Mouse (Mus musculus) intestine, embryonic 14.5 days (tissue): ENCODE data around the gene Ttl. TPM values are rescaled to one million over a fixed set of nuclear protein-coding genes. Genes with fewer than 3 reads are reported as not detected.
A peak's percentile ranks its signal among the peaks of the same experiment; 100 is the strongest.

Experiments
- ATAC-seq: fragments of 200-750 bp; cut with Nextera tagmentation; replicated peaks from 2 replicates; pipeline ENCODE4 v1.8.0; 2017; ENCODE audit warnings: low read depth, moderate number of reproducible peaks, moderate TSS enrichment, moderate library complexity; ENCODE audit not compliant: low FRiP score, low TSS enrichment
- DNase-seq: peaks from one replicate; pipeline ENCODE4 v3.0.0-alpha.2; 2018; ENCODE audit warnings: low spot score
- H3K27ac ChIP-seq: fragments of 300-500 bp; sonication (generic); 2 replicates; pipeline ENCODE4 v1.5.1; 2014; ENCODE audit warnings: low read depth, mild to moderate bottlenecking, control low read depth
- H3K27me3 ChIP-seq: fragments of 300-500 bp; sonication (generic); replicated peaks from 2 replicates; pipeline ENCODE4 v1.6.1; 2014; ENCODE audit warnings: low read length, control low read depth; ENCODE audit not compliant: control insufficient read depth, insufficient read depth
- H3K36me3 ChIP-seq: fragments of 300-500 bp; sonication (generic); 2 replicates; pipeline ENCODE4 v1.6.1; 2014; ENCODE audit warnings: low read length, control low read depth; ENCODE audit not compliant: control insufficient read depth, insufficient read depth
- H3K4me1 ChIP-seq: fragments of 300-500 bp; sonication (generic); replicated peaks from 2 replicates; pipeline ENCODE4 v1.6.1; 2014; ENCODE audit warnings: low read length, control low read depth, mixed read lengths; ENCODE audit not compliant: control insufficient read depth, insufficient read depth
- H3K4me2 ChIP-seq: fragments of 300-500 bp; sonication (generic); 2 replicates; pipeline ENCODE4 v1.6.1; 2014; ENCODE audit warnings: low read length
- H3K4me3 ChIP-seq: fragments of 300-500 bp; sonication (generic); 2 replicates; pipeline ENCODE4 v1.5.1; 2014; ENCODE audit warnings: low read depth, low read length, control low read depth, mixed read lengths
- H3K9ac ChIP-seq: fragments of 300-500 bp; sonication (generic); 2 replicates; pipeline ENCODE4 v1.6.1; 2014; ENCODE audit warnings: mild to moderate bottlenecking, low read length
- H3K9me3 ChIP-seq: fragments of 300-500 bp; sonication (generic); 2 replicates; pipeline ENCODE4 v1.6.1; 2016; ENCODE audit warnings: low read length, control low read depth; ENCODE audit not compliant: control insufficient read depth
- WGBS: fragments of 180-500 bp; shearing (Covaris S2); extraction: QIAGEN DNeasy Blood & Tissue Kit; methylation state at CpG from one replicate; pipeline ENCODE4 v1.1.7; 2014; 5-methylcytosine and 5-hydroxymethylcytosine counted together
- polyA plus RNA-seq: library from polyadenylated mRNA; unstranded; fragments of >200 nt; fragmentation: Nextera tagmentation; extraction: Ambion mirVana; gene quantifications from 2 replicates; pipeline ENCODE4 v1.2.1, GENCODE M21; 2014

Gene Ttl
- polyA plus RNA-seq, 1 experiment from 2014 or later, result 17.5 TPM

- Histone ChIP-seq H3K4me2 (no peak overlapping the region), H3K4me1 (no peaks in the 10 kb centered on the region), H3K27ac (no peak overlapping the region), H3K4me3 (no peak overlapping the region), H3K9me3 (no peaks in the 10 kb centered on the region), H3K27me3 (no peaks in the 10 kb centered on the region), H3K9ac (no peak overlapping the region), H3K36me3 (peaks cover 56% of the 10 kb centered on the region)
- DNase-seq (no peak), ATAC-seq (no peak)
- WGBS, result 86% methylated on average over 18 of the region's 18 CpGs
Measured at GRCm38 (mm10) chr2:129093926-129094724, 28.4 kb downstream of the Ttl start.

- H3K27me3 ChIP-seq, result no peaks in the 10 kb centered on the region
Measured at GRCm38 (mm10) chr2:129100784-129101310, 35.1 kb downstream of the Ttl start, which contains the start of gene Polr1b. Gene Polr1b, plus strand, starts transcription at chr2:129100995.

GRCm38 (mm10) chr2:129112924-129113323 lies 47.2 kb downstream of the Ttl start:
- Histone ChIP-seq H3K4me2 (no peak overlapping the region), H3K9ac (no peak overlapping the region), H3K27ac (no peak overlapping the region), H3K4me1 (no peaks in the 10 kb centered on the region), H3K9me3 (no peaks in the 10 kb centered on the region), H3K4me3 (no peak overlapping the region), H3K27me3 (no peaks in the 10 kb centered on the region), H3K36me3 (peaks cover 88% of the 10 kb centered on the region)
- WGBS, result 91% methylated on average over 5 of the region's 5 CpGs
- DNase-seq (no peak), ATAC-seq (no peak)

More at GRCm38 (mm10) chr2:129100784-129101310, 35.1 kb downstream of the Ttl start, which contains the start of gene Polr1b:
- DNase-seq (peak; percentile 93), ATAC-seq (peak; percentile 99)
- H3K4me1 ChIP-seq, result no peaks in the 10 kb centered on the region; the same call in 1 of the 2 replicates
- H3K9me3 ChIP-seq, result no peaks in the 10 kb centered on the region
- H3K9ac ChIP-seq, result peak within 1 kb of the TSS; percentile 65
- H3K4me2 ChIP-seq, result peak within 1 kb of the TSS; percentile 82
- 0 out of 2 replicates have a peak within 1 kb of the TSS, but pooled peaks have one; percentile 11 for H3K27ac ChIP-seq
- peaks cover 32% of the 10 kb centered on the region for H3K36me3 ChIP-seq
- H3K4me3 ChIP-seq, result peak within 1 kb of the TSS; percentile 78
- WGBS, result under 1% methylated on average over 35 of the region's 35 CpGs

GRCm38 (mm10) chr2:129115706-129116367 lies 50.1 kb downstream of the Ttl start:
- Histone ChIP-seq H3K4me1 (no peaks in the 10 kb centered on the region), H3K9ac (no peak overlapping the region), H3K4me2 (no peak overlapping the region), H3K36me3 (peaks cover 94% of the 10 kb centered on the region), H3K27me3 (no peaks in the 10 kb centered on the region), H3K9me3 (no peaks in the 10 kb centered on the region), H3K27ac (no peak overlapping the region), H3K4me3 (no peak overlapping the region)
- DNase-seq (no peak), ATAC-seq (no peak)
- WGBS, result 95% methylated on average over 9 of the region's 9 CpGs

- H3K36me3 ChIP-seq, result peaks cover 96% of the 10 kb centered on the region
- WGBS, result 100% methylated on average over 1 of the region's 1 CpGs
Measured at GRCm38 (mm10) chr2:129116368-129116739, 50.6 kb downstream of the Ttl start.

GRCm38 (mm10) chr2:129118061-129118460 lies 52.3 kb downstream of the Ttl start:
- ATAC-seq (no peak), DNase-seq (no peak)
- Histone ChIP-seq H3K4me3 (no peak overlapping the region), H3K27ac (no peak overlapping the region), H3K9ac (no peak overlapping the region), H3K4me2 (no peak overlapping the region), H3K27me3 (no peaks in the 10 kb centered on the region), H3K9me3 (no peaks in the 10 kb centered on the region), H3K36me3 (peaks cover 97% of the 10 kb centered on the region), H3K4me1 (no peaks in the 10 kb centered on the region)
- 93% methylated on average over 12 of the region's 12 CpGs for WGBS

More at GRCm38 (mm10) chr2:129116368-129116739, 50.6 kb downstream of the Ttl start:
- DNase-seq, result no peak
- Histone ChIP-seq H3K27me3 (no peaks in the 10 kb centered on the region), H3K9me3 (no peaks in the 10 kb centered on the region), H3K4me1 (no peaks in the 10 kb centered on the region), H3K27ac (no peak overlapping the region), H3K4me2 (no peak overlapping the region), H3K4me3 (no peak overlapping the region), H3K9ac (no peak overlapping the region)
- no peak for ATAC-seq

GRCm38 (mm10) chr2:129121986-129122385 lies 56.2 kb downstream of the Ttl start:
- H3K9ac ChIP-seq, result no peak overlapping the region
- no peak overlapping the region for H3K4me3 ChIP-seq
- DNase-seq, result no peak
- H3K36me3 ChIP-seq, result peaks cover 95% of the 10 kb centered on the region
- H3K27me3 ChIP-seq, result no peaks in the 10 kb centered on the region
- ATAC-seq, result no peak
- H3K9me3 ChIP-seq, result no peaks in the 10 kb centered on the region
- 91% methylated on average over 8 of the region's 8 CpGs for WGBS
- no peaks in the 10 kb centered on the region for H3K4me1 ChIP-seq
- H3K4me2 ChIP-seq, result no peak overlapping the region
- H3K27ac ChIP-seq, result no peak overlapping the region

GRCm38 (mm10) chr2:129129412-129129929 lies 63.7 kb downstream of the Ttl start, which contains the start of gene Chchd5:
Gene Chchd5, plus strand, starts transcription at chr2:129129700.
- Histone ChIP-seq H3K36me3 (peaks cover 52% of the 10 kb centered on the region), H3K4me3 (peak within 1 kb of the TSS; percentile 70), H3K9me3 (peaks cover 9% of the 10 kb centered on the region), H3K4me1 (peaks cover 6% of the 10 kb centered on the region; the same call in 1 of the 2 replicates), H3K9ac (peak within 1 kb of the TSS; percentile 75), H3K4me2 (peak within 1 kb of the TSS; percentile 64), H3K27ac (peak within 1 kb of the TSS; percentile 89), H3K27me3 (no peaks in the 10 kb centered on the region)
- WGBS, result under 1% methylated on average over 35 of the region's 35 CpGs
- ATAC-seq (peak; percentile 99), DNase-seq (peak; percentile 89)
